Mouse (Mus musculus): ENCODE data around the gene Pld5. TPM values are rescaled to one million over a fixed set of nuclear protein-coding genes. Genes with fewer than 3 reads are reported as not detected.

Pld5 gene
- 0.09 and 0.15 TPM in 2 replicates for polyA plus RNA-seq (2012; rRNA removed)

DNA sequence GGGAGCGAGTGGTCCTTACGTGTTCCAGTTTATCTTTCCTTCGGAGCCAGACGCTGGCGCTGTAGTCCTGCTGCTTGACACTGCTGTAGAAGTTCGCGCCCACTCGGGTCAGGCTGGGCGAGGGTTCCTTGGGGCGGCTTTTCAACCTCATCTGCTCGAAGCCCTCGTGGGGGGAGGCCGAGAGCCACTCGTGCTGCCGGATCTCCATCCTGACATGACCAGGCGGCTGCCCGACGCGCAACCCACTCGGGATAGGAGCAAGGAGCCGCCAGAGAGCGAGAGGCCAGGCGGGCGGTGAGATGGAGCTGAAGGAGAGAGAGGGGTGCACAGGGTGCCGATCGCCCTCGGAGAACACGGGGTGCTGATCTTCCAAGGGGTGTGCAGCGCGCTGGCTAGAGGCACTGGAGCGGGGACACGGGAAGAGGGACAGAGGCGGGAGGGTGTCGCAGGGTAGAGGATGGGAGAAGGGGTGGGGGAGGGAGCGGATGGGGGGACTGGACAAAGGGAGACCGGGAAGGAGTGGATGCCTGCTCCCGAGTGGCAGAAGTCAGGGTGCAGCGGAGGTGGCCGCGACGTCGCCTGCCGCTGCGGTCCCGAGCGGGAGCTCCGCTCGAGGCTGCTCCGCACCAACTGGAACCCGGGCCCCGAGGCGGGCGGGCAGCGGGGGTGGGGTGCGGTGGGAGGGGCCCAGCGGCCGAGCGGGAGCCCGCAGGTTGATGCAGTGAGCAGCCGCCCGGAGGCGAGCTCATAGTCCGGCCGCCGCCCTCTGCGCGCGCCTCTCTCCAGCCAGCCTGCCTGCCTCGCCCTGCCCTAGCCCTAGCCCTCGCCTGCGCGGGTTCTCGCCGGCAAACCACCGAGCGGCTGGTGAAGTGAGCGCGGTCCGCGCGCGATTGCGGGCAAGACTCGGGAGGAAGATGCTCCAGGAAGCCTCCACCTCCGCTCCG lies at the start of gene Pld5:
Pld5 (minus strand) TSS at position 646 of the 944 bp plus-strand sequence.
- DNase-seq (ENCODE audit: low read depth) = no peak

DNA sequence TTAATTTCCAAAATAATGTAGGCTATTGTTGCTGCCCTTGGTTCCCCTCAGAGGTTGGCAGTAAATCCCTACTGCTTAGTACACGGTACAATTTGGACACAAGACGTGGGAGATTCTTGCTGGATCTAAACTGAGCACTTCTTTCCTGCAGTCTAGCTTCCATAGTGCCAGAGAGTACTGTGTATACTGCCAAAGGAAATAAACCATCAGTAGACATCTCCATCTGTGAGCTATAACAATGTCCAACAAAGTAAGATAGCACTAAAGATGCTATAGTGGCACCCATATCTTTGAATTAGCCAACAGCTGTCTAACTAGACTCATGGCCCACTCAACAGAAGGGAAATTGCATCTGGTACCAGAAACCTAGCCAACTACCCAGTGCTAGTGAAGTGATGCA lies 40.0 kb upstream of the Pld5 start:
- DNase-seq (ENCODE audit: low read depth) = no peak

DNA sequence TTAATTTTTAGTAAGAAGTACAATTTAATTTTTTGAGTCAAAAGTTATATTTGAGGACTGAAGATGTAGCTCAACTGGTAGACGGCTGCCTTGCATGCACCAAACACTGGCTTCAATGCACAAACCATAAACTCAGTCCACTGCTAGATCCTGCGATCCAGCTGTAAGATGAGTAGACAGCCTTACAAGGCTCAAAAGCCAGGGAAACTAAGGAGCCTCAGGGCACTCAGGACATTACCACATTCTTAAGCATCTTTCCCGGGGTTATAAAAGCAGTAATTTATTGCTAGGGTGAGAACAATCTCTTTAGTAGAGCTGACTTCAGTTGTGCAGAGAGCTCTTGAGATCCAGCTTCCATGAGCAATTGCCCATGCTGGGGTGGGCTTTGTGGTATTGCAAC lies 35.1 kb upstream of the Pld5 start:
- DNase-seq (ENCODE audit: low read depth) = no peak

DNA sequence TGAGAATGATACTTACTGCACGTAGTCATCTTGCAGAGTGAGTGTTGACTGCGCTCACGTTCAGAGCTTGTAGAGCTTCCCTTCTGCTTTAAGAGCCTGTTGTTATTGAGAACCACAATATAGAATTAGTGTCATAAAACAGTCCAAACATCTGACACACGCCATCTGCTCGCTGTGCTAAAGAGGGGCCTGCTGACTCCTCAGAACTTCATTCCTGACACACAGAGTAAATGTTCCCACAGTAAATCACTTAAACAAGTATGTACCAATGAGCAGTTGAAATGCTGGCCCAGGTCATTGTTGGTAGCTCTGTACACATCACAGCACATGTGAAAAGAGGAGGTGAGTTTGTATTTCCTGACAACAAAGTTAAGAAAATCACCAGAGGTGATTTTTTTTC lies 14.3 kb upstream of the Pld5 start:
- no peak for DNase-seq (ENCODE audit: low read depth)

DNA sequence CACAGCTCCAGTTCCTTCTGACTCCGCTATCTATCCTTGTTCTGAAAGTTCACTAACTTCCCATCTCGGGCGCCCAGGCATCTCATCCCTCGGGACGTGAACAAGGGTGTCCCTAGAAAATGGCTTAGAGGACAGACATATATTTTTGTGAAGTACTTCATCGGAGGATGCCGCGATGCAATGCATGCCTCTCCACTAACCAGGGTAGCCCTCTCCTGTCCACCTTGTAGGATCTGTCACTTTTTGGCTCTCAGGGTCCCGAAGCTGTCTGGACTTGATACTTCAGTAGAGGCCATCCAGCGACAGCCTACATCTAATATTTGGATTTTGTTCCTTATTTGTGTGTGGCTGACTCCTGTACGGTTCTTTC lies 484 bp upstream of the Pld5 start:
- DNase-seq (ENCODE audit: low read depth) = no peak

GRCm38 (mm10) chr1:176248717-176249030 lies 26.4 kb downstream of the Pld5 start:
- no peak for DNase-seq (ENCODE audit: low read depth)

DNA sequence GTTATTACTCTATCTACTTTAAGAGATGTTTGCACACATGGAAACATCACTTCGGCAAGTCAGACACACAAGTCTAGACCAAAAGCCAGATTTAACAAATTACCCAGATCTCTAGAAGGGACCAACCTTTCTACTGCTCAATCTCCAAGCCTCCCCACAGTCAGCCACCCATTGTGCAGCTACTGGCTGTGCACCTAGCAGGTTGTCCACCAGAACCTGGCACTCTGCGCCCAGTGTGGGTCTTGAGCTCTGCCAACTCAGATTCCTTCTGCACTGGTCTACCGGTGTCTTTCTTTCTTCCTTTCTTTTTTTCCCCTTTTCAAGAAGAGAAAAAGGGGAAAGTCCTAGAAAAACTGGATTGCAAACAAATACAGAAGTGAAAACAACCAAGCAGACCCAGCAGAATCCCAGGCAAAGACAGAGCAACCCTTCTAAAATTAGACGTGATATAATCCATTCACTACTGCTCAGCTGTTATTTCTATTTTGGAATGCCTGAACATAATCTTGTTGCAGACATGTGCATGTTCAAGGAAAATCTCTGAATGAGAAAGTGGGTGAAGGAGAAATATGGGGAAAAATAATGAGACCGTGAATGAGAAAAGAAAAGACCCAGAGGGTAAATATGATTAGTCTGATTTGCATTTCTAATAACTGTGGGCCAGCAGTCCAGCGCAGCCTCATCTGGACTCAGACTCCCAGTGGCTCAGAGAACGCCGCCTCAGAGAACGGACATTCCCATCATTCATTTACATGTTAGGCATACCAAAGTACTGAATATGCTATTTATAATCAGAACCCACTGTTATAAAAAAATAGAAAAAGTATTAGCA lies 27.0 kb downstream of the Pld5 start:
- no peak for DNase-seq (ENCODE audit: low read depth)

DNA sequence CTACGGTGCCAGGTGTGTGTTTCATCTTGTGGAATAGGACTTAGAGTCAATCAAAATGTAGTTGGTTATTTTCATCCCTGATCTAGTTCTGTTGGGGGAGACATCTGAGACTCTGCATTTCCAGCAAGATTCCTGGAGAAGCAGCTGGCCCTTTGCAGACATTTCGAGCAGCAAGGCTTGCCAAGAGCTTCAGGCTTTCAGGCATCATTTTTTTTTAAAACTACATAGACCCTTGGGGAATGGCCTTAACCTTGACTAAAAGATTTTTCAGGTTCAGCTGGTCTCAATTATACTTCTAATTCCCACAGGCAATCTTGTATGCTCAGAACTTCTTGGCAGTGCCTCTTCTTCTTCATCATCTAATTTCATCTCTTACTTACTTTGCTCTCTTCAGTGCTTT lies 35.9 kb downstream of the Pld5 start:
- DNase-seq (ENCODE audit: low read depth) = no peak

- no peak for DNase-seq (ENCODE audit: low read depth)
Observed at GRCm38 (mm10) chr1:176223794-176224193, 51.3 kb downstream of the Pld5 start.

GRCm38 (mm10) chr1:176223196-176223595 lies 51.9 kb downstream of the Pld5 start:
- DNase-seq (ENCODE audit: low read depth) = no peak

DNA sequence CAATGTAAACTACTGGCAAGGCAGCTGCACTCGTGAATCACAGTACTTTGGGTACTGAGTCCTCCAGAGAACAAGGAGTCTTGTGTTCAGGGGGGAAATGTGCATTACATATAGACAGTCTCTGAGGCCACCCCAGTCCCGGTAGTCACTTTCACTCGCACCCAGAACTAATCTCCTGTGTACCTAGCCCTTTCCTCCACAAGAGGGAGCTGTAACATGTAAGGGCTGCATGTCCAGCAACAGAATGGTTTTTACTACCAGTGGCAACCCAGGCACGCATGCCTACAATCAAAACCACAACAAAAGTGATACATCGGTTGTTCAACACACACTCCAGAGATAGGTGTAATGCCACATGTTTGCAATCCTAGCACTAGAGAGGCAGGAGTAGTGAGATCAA lies 56.9 kb downstream of the Pld5 start:
- no peak for DNase-seq (ENCODE audit: low read depth)

DNA sequence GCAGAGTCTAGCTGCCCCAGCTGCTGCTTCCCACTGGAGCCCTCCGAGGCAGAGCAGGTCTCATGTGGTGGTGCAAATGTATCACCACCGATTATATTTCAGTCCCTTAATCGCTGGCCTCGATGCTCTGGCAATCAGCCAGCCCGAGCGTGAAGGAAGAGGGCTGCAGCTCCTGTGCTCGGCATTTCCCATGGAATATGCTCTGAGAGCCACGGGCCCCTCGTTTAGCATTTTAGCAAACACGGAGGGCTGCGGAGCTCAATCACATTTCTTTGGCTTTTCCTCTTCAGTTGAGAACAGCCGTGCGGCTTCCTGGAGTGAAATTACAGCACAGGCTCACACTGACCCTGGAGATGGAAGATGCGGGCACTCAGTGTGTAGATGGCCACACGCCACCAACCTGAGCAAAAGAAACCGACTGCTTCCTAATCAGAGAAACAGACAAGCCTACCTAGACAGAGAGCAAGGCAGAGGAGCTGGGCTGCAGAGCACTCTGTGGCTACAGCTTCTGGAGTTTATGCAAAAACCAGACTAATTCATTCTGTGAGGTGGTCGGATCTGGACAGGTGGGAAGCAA lies 61.4 kb downstream of the Pld5 start:
- no peak for DNase-seq (ENCODE audit: low read depth)

DNA sequence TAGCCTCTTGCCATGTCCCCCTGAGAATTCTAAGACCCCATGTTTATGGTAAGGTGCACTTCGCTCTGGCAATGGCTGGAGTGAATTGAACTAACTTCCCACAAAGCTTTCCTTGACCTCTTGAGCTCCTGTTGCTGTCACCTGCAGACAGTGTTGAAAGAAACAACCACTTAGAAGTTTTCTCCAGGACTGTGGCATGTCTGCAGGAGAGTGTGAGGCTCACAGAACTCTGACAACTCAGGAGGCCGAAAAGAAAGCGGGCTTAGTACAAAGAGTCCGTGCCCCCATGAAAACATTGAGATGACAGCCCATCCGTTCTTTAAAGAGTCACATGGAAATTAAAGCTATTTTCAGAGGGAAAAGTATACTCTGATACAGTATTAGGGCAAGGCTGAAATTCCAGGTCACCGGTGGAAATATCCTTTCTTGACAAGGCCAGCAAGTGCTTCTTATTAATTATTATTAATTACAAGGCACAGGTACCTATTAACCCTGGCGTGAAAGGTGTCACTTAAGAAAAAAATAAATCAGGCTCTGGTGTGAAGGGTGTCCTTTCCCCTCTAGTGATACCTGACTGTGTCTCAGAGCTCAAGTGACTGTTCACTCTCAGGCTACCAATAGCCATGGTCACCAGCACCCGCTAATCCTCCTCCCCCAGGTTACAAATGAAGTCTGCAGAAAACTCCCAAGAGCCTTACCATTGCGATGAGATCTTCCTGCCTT lies 62.0 kb downstream of the Pld5 start:
- no peak for DNase-seq (ENCODE audit: low read depth)

DNA sequence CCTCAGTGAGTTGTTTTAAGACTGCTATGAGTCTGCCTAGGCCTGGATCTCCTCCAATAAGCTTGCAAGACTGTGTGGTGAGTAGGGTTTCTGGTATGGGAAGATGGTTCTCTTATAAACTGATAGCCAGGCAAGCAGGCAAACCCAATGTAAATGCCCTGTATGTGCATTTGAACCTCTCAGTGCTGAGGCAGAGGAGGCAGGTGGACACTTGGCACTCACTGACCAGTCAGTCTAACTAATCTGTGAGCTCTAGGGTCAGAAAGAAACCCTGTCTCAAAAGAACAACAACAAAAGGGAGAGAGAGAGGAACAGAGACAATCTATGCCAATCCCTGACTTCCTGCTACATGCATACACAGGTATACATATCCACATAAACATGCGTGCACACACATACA lies 64.3 kb downstream of the Pld5 start:
- DNase-seq (ENCODE audit: low read depth) = no peak

DNA sequence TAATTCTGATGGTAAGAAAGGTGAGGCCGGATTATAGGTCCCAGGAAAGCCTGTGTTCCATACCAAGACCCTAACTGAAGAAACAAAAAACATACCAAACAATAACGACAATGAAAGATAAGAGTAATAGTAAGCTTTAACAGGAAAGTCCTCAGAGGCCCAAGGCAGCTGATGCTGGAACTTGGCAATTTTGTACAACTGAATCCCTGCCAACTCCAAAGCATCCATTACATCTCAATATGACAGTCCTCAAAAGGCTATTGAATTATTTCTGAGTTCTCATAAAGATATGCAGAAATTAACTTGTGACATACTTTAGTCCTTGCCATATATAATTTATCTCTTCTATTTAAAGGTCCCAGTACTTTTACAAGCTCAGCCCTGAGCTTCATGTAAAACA lies 67.1 kb downstream of the Pld5 start:
- no peak for DNase-seq (ENCODE audit: low read depth)

DNA sequence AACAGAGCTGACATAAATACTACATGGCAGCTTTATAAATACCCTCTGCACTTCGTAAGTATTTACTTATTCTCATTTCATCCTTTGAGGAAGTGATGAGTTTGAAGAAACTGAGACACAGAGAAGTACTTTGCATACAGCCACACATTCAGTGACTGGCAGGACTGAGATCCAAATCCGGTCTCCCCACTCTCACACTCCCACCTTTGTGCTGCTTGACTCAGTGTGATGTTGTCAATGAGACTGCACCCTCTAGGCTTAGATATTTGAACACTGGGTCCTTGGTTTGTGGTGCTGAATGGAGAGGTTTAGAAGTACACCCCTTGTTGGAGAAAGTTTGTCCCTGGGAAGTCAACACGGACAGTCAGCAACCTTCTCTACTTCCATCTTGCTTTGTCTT lies 72.8 kb downstream of the Pld5 start:
- no peak for DNase-seq (ENCODE audit: low read depth)

DNA sequence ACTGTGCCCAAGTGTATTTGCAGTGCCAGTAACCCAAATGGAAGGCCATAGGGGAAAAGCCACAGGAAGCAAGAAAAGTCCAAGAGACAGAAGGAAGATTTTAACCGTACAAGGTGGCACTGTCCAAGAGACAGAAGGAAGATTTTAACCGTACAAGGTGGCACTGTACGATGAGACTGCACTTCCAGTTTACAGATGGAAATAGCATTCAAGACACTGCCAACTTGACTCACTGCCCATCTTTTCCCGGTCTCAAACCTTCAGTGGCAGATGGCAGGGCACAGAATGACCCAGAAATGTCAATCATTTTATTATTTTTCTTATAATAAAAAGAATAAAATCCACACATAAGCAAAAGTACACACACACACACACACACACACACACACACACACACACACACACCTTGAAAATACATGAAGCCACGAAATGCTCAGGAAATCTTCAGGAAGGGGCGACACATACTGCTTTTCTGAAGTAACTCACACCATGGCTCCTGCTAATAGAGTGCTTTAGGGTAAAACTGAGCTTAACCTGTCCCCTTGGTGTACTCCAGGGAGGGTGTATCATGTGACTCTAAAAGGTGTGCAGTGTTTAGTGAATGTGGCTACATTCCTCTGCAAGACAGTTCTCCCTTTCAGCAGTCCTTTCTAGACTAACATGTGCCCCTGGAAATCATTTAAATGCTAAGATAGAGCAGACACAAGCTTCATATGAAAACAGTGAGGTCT lies 77.9 kb downstream of the Pld5 start:
- no peak for DNase-seq (ENCODE audit: low read depth)

DNA sequence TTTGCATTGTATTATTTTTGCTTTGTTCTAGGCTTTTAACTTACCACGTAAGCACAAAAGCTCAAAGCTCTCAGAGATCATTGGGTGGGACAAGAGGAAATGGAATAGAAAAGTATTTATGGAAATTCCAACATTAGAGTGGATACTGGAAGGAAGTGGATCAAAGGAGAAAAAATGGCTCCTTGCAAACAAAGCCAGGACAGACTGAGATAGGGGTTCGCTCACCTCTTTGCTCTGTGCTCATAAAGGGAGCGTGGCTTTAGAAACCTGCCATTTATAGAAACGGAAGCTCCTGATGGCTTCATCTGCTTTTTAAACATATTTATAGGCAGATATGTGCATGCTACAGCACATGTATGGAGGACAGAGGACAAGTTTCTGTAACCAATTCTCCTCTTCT lies 78.8 kb downstream of the Pld5 start:
- no peak for DNase-seq (ENCODE audit: low read depth)

- DNase-seq (ENCODE audit: low read depth) = no peak
Observed at GRCm38 (mm10) chr1:176194727-176195126, 80.4 kb downstream of the Pld5 start.

DNA sequence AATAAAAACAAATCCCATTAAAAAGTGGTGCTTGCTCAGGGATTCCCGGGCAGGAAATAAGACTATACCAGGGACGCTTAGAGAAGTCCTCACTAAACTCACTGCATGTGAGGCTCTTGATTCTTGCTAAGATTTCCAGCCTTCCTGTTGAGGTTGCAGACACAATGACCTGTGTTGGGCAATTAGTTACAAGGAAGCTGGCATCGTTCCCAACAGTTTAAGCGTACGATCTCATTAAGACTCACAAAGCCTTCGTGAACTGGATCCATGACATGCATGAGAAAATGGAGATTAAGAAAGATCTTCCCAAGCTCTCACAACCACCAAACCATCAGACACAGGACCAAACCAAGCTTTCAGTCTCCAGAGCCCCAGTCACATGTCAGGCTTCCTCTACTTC lies 91.1 kb downstream of the Pld5 start:
- peak; percentile 8 for DNase-seq (ENCODE audit: low read depth)

DNA sequence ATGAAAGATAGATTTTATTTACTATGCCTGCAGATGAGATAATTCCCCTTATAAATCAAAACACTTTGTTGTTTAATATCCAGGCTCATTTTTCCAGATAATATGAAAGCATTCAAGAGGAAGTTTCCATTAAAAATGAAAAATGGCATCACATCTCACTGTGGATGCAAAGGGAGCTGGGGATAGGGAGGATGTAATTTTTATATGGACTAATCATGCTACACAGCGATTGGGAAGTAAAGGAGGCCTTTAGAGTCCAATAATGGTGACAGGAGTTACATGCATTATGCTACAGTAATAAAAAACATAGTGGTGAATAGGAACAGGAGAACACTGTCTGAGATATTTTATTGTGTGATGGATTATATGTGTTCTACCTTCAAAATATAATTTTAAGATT lies 100.1 kb downstream of the Pld5 start:
- DNase-seq (ENCODE audit: low read depth) = no peak

All from gonadal fat pad, adult 2 months (tissue).